Mouse (Mus musculus) testis, adult 2 months (tissue): ENCODE measurements at regions not wholly inside any gene's neighbourhood (a gene's known extent, or its start where the extent isn't known, plus 50 kb on each side); places are given as distances from the start of the nearest gene placed in this dataset.

Experiments used
- CTCF ChIP-seq: fragments of 200-500 bp; IDR thresholded peaks from 2 replicates; pipeline ENCODE4 v1.5.1; 2012; ENCODE audit warnings: low read depth, mild to moderate bottlenecking, inconsistent platforms, low read length, moderate library complexity; ENCODE audit not compliant: control insufficient read depth, insufficient read depth, insufficient replicate concordance
- POLR2A ChIP-seq: fragments of 200-500 bp; IDR thresholded peaks from 2 replicates; pipeline ENCODE4 v1.6.1; 2012; ENCODE audit warnings: low read depth, mild to moderate bottlenecking, inconsistent platforms, low read length, moderate library complexity; ENCODE audit not compliant: control insufficient read depth

GRCm38 (mm10) chr8:28267277-28267676, 819.8 kb downstream of the Poteg start:
- TF ChIP-seq CTCF (no peak), POLR2A (no peak)
